Mouse (Mus musculus) 3134 (cell line): ENCODE data around the gene Sapcd1.
"Not testable (repeated sequence)": the region's sequence is repeated elsewhere in the genome, so short reads cannot be mapped to it uniquely, and the experiment has no call there.

Source experiments
- DNase-seq: peaks from one replicate; pipeline ENCODE4 v3.0.0-alpha.2; 2011; ENCODE audit warnings: low spot score; ENCODE audit not compliant: insufficient read length; ENCODE audit errors: extremely low read depth

Sapcd1 gene

GRCm38 (mm10) chr17:35055691-35056495 is 28.1 kb upstream of the Sapcd1 start:
- DNase-seq: no peak

GRCm38 (mm10) chr17:35052271-35052798 is 24.5 kb upstream of the Sapcd1 start:
- no peak for DNase-seq

GRCm38 (mm10) chr17:35051156-35052086 is 23.6 kb upstream of the Sapcd1 start:
- DNase-seq: peak; percentile 81

- DNase-seq: peak; percentile 85
Observed at GRCm38 (mm10) chr17:35050126-35050750, 22.4 kb upstream of the Sapcd1 start.

- peak; percentile 70 for DNase-seq
Observed at GRCm38 (mm10) chr17:35049561-35050016, 21.8 kb upstream of the Sapcd1 start, which contains the start of gene Clic1. TSS of gene Clic1 (plus strand) at chr17:35049966.

GRCm38 (mm10) chr17:35048932-35049440 is 21.2 kb upstream of the Sapcd1 start:
- DNase-seq: no peak

- DNase-seq: no peak
Observed at GRCm38 (mm10) chr17:35048149-35048931, 20.5 kb upstream of the Sapcd1 start.

- DNase-seq: no peak
Observed at GRCm38 (mm10) chr17:35047688-35048087, 19.9 kb upstream of the Sapcd1 start.

- peak; percentile 100 for DNase-seq
Observed at GRCm38 (mm10) chr17:35046681-35047455, 19.1 kb upstream of the Sapcd1 start, which contains the start of gene Msh5. TSS of gene Msh5 (minus strand) at chr17:35046745.

GRCm38 (mm10) chr17:35045807-35046680 is 18.2 kb upstream of the Sapcd1 start:
- DNase-seq: no peak

GRCm38 (mm10) chr17:35044904-35045806 is 17.3 kb upstream of the Sapcd1 start:
- no peak for DNase-seq

- DNase-seq: peak; percentile 55
Observed at GRCm38 (mm10) chr17:35043794-35044193, 16.0 kb upstream of the Sapcd1 start.

GRCm38 (mm10) chr17:35039121-35039873 is 11.5 kb upstream of the Sapcd1 start:
- DNase-seq: peak; percentile 35

- peak; percentile 54 for DNase-seq
Observed at GRCm38 (mm10) chr17:35034896-35035295, 7.1 kb upstream of the Sapcd1 start.

GRCm38 (mm10) chr17:35033703-35034102 is 5.9 kb upstream of the Sapcd1 start:
- DNase-seq: not testable (repeated sequence)

- DNase-seq: no peak
Observed at GRCm38 (mm10) chr17:35032323-35032870, 4.6 kb upstream of the Sapcd1 start.
